Mouse (Mus musculus) heart, embryonic 14.5 days (tissue): ENCODE results near the gene Cyp2c37. TPM values are rescaled to one million over a fixed set of nuclear protein-coding genes. Genes with fewer than 3 reads are reported as not detected.
"Not testable (repeated sequence)": the region's sequence is repeated elsewhere in the genome, so short reads cannot be mapped to it uniquely, and the experiment has no call there.

Experiments
- ATAC-seq: fragments of 200-750 bp; cut with Nextera tagmentation; 2 replicates; pipeline ENCODE4 v1.8.0; 2017; ENCODE audit warnings: low read depth, moderate TSS enrichment; ENCODE audit not compliant: insufficient number of reproducible peaks, insufficient read depth, low FRiP score
- H3K27ac ChIP-seq, 2 experiments: fragments of 200-500 bp in 1 of 2; fragments of 300-500 bp in 1 of 2; sonication (generic) in 1 of 2; replicated peaks in 1 of 2; 2 replicates each; pipeline ENCODE4 v1.5.1; 2012 to 2014; ENCODE audit warnings: low read depth in 2 of 2, low read length in 2 of 2, control low read depth in 1 of 2, mild to moderate bottlenecking in 1 of 2, mixed read lengths in 1 of 2; ENCODE audit not compliant: control insufficient read depth in 1 of 2, insufficient read depth in 1 of 2
- H3K27me3 ChIP-seq: fragments of 300-500 bp; sonication (generic); 2 replicates; pipeline ENCODE4 v1.6.1; 2014; ENCODE audit warnings: mild to moderate bottlenecking, low read length, control low read depth; ENCODE audit not compliant: control insufficient read depth, insufficient read depth
- H3K36me3 ChIP-seq: fragments of 300-500 bp; sonication (generic); 2 replicates; pipeline ENCODE4 v1.6.1; 2014; ENCODE audit warnings: mild to moderate bottlenecking, control low read depth, low read length, mixed read lengths; ENCODE audit not compliant: control insufficient read depth, insufficient read depth
- H3K4me1 ChIP-seq, 2 experiments: fragments of 200-500 bp in 1 of 2; fragments of 300-500 bp in 1 of 2; sonication (generic) in 1 of 2; 2 replicates each; pipeline ENCODE4 v1.6.1; 2012 to 2014; ENCODE audit warnings: low read length in 2 of 2, control low read depth in 1 of 2, mixed read lengths in 1 of 2; ENCODE audit not compliant: control insufficient read depth in 2 of 2, insufficient read depth in 2 of 2
- H3K4me2 ChIP-seq: fragments of 300-500 bp; sonication (generic); 2 replicates; pipeline ENCODE4 v1.6.1; 2014; ENCODE audit warnings: mild to moderate bottlenecking, low read length
- H3K4me3 ChIP-seq, 2 experiments: fragments of 200-500 bp in 1 of 2; fragments of 300-500 bp in 1 of 2; sonication (generic) in 1 of 2; 2 replicates each; pipeline ENCODE4 v1.5.1; 2012 to 2014; ENCODE audit warnings: low read length in 2 of 2, mild to moderate bottlenecking in 2 of 2, control low read depth in 1 of 2, low read depth in 1 of 2, moderate library complexity in 1 of 2; ENCODE audit not compliant: control insufficient read depth in 1 of 2, insufficient read depth in 1 of 2
- H3K9ac ChIP-seq: fragments of 300-500 bp; sonication (generic); 2 replicates; pipeline ENCODE4 v1.6.1; 2014; ENCODE audit warnings: mild to moderate bottlenecking, low read length
- H3K9me3 ChIP-seq: fragments of 300-500 bp; sonication (generic); 2 replicates; pipeline ENCODE4 v1.6.1; 2016; ENCODE audit warnings: low read length, control low read depth; ENCODE audit not compliant: control insufficient read depth
- WGBS: fragments of 180-500 bp; shearing (Covaris S2); extraction: QIAGEN DNeasy Blood & Tissue Kit; methylation state at CpG from one replicate; pipeline ENCODE4 v1.1.7; 2014; 5-methylcytosine and 5-hydroxymethylcytosine counted together
- polyA plus RNA-seq: library from polyadenylated mRNA; unstranded; fragments of >200 nt; fragmentation: Nextera tagmentation; extraction: Ambion mirVana; gene quantifications from 2 replicates; pipeline ENCODE4 v1.2.1, GENCODE M21; 2014

Cyp2c37 gene
- polyA plus RNA-seq = not detected in 2 replicates

DNA sequence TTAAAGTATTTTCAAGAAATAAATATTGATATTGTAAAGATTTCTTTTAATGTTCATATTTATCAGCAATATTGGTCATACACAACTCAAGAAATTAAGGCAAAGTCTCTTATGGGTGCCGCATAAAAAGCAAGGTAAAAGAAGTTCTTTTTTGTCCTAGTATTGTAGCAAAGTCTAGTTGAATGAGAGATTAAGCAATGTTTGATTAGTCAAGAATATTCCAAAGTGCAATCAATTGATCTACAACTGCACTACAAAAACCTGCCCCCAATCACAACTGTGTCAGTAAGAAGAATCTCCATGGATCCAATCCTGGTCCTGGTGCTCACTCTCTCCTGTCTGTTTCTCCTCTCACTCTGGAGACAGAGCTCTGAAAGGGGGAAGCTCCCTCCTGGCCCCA lies at the start of gene Cyp2c37:
Gene Cyp2c37, plus strand, starts transcription at position 285 of the 400 bp plus-strand sequence.
- not testable (repeated sequence) for H3K4me1 ChIP-seq, H3K4me2 ChIP-seq, H3K4me3 ChIP-seq, H3K9me3 ChIP-seq, ATAC-seq, H3K36me3 ChIP-seq, H3K9ac ChIP-seq, H3K27ac ChIP-seq, H3K27me3 ChIP-seq
- 95% methylated on average over 1 of the region's 1 CpGs for WGBS

DNA sequence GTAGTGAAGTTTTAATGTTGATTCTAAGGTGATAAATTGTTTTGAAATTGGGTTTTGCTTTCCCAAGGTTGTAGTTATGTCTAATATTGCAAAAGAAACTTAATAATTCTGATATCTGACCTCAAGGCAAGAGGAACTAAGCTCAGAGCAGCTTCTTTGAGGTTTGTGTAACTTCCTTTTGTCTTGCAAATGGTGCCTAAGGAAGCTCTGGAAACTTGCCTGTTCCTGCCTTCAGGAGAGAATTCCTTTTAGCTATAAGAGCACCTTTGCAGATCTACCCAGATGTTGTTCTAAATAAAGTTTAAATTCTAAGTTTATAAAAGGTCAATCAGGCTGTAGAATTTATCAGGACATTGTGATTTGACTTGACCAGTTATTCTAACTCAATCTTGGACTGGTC lies 31.4 kb upstream of the Cyp2c37 start:
- not testable (repeated sequence) for H3K9ac ChIP-seq, H3K27ac ChIP-seq, H3K9me3 ChIP-seq, H3K4me3 ChIP-seq, ATAC-seq, H3K4me2 ChIP-seq, H3K27me3 ChIP-seq, H3K36me3 ChIP-seq, H3K4me1 ChIP-seq

DNA sequence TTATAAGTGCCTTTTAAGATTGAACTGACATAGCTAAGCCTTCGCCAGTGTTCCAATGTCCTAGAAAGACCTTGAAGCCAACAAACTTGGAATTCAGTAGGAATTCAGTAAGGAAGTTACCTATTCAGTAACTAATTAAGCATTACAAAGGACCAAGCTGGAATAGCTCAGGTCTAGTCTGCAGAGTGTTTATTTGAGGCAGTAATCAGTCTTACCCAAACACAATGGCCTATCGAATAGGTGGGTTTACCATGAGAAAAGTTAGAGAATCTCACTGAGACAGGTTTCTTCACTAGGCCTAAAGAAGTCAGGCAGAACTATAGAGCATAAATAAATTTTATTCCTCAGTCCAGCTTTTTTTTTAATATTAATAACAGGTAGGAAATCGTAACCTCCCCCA lies 21.1 kb upstream of the Cyp2c37 start:
- H3K4me2 ChIP-seq, H3K36me3 ChIP-seq, H3K9ac ChIP-seq, H3K27me3 ChIP-seq, H3K4me3 ChIP-seq, H3K9me3 ChIP-seq, H3K4me1 ChIP-seq, ATAC-seq, H3K27ac ChIP-seq: not testable (repeated sequence)
- 76% methylated on average over 3 of the region's 3 CpGs for WGBS

- ATAC-seq = no peak
- no peak overlapping the region for H3K27ac ChIP-seq
- H3K4me1 ChIP-seq = no peaks in the 10 kb centered on the region
- no peaks in the 10 kb centered on the region for H3K27me3 ChIP-seq
- H3K9ac ChIP-seq = no peak overlapping the region
- no peak overlapping the region for H3K4me3 ChIP-seq
- 61% methylated on average over 2 of the region's 2 CpGs for WGBS
- no peaks in the 10 kb centered on the region for H3K9me3 ChIP-seq
- no peak overlapping the region for H3K4me2 ChIP-seq
- no peaks in the 10 kb centered on the region for H3K36me3 ChIP-seq
Measured at GRCm38 (mm10) chr19:39989471-39989870, 2.8 kb upstream of the Cyp2c37 start.

Other genes starting within 250 kb of the Cyp2c37 start
- gene Cyp2c40, start 179.6 kb upstream of the Cyp2c37 start, polyA plus RNA-seq = not detected in 2 replicates
- not detected in 2 replicates for gene Cyp2c69, start 105.6 kb upstream of the Cyp2c37 start, polyA plus RNA-seq
- gene Cyp2c54, start 81.4 kb downstream of the Cyp2c37 start, polyA plus RNA-seq = not detected in 2 replicates
- not detected in 2 replicates for gene Cyp2c50, start 97.3 kb downstream of the Cyp2c37 start, polyA plus RNA-seq
- not detected in 2 replicates for gene Cyp2c70, start 194.9 kb downstream of the Cyp2c37 start, polyA plus RNA-seq